Mouse (Mus musculus) intestine, postnatal 0 days (tissue): ENCODE data around the gene Plekhd1. TPM values are rescaled to one million over a fixed set of nuclear protein-coding genes. Genes with fewer than 3 reads are reported as not detected.

Experiments
- ATAC-seq: fragments of 200-750 bp; cut with Nextera tagmentation; 2 replicates; pipeline ENCODE4 v1.8.0; 2017; ENCODE audit warnings: mild to moderate bottlenecking, moderate TSS enrichment, moderate library complexity
- H3K27ac ChIP-seq: fragments of 300-500 bp; sonication (generic); 2 replicates; pipeline ENCODE4 v1.5.1; 2014; ENCODE audit warnings: mild to moderate bottlenecking, low read depth, low read length, moderate library complexity
- H3K27me3 ChIP-seq: fragments of 300-500 bp; sonication (generic); replicated peaks from 2 replicates; pipeline ENCODE4 v1.6.1; 2014; ENCODE audit warnings: low read length, mixed read lengths; ENCODE audit not compliant: control insufficient read depth, insufficient read depth
- H3K36me3 ChIP-seq: fragments of 300-500 bp; sonication (generic); 2 replicates; pipeline ENCODE4 v1.6.1; 2014; ENCODE audit warnings: mild to moderate bottlenecking, moderate library complexity; ENCODE audit not compliant: control insufficient read depth, insufficient read depth
- H3K4me1 ChIP-seq: fragments of 300-500 bp; sonication (generic); replicated peaks from 2 replicates; pipeline ENCODE4 v1.6.1; 2014; ENCODE audit warnings: antibody characterized with exemption, low read length, mixed read lengths; ENCODE audit not compliant: control insufficient read depth, insufficient read depth
- H3K4me2 ChIP-seq: fragments of 300-500 bp; sonication (generic); replicated peaks from 2 replicates; pipeline ENCODE4 v1.6.1; 2014; ENCODE audit warnings: low read depth, mild to moderate bottlenecking, moderate library complexity
- H3K4me3 ChIP-seq: fragments of 300-500 bp; sonication (generic); 2 replicates; pipeline ENCODE4 v1.5.1; 2014; ENCODE audit warnings: low read depth, low read length
- H3K9ac ChIP-seq: fragments of 300-500 bp; sonication (generic); 2 replicates; pipeline ENCODE4 v1.6.1; 2014; ENCODE audit warnings: mild to moderate bottlenecking, low read depth, low read length
- H3K9me3 ChIP-seq: fragments of 300-500 bp; sonication (generic); 2 replicates; pipeline ENCODE4 v1.6.1; 2016; ENCODE audit warnings: mixed run types; ENCODE audit not compliant: control insufficient read depth
- CTCF ChIP-seq: sonication (generic); IDR thresholded peaks from 2 replicates; pipeline ENCODE4 v1.5.1; 2016; ENCODE audit warnings: low read depth, mild to moderate bottlenecking, control low read depth, antibody characterized with exemption, moderate library complexity
- WGBS: fragments of 180-500 bp; shearing (Covaris S2); extraction: QIAGEN DNeasy Blood & Tissue Kit; methylation state at CpG from one replicate; pipeline ENCODE4 v1.1.7; 2014; 5-methylcytosine and 5-hydroxymethylcytosine counted together
- polyA plus RNA-seq: library from polyadenylated mRNA; unstranded; fragments of >200 nt; fragmentation: Nextera tagmentation; extraction: Ambion mirVana; gene quantifications from 2 replicates; pipeline ENCODE4 v1.2.1, GENCODE M21; 2015

Gene Plekhd1
- polyA plus RNA-seq, 1 experiment from 2014 or later: 1.5 TPM

- Histone ChIP-seq H3K27me3 (no peaks in the 10 kb centered on the region), H3K4me3 (peak overlapping the region; percentile 39), H3K36me3 (no peaks in the 10 kb centered on the region), H3K27ac (no peak overlapping the region), H3K9ac (no peak overlapping the region; the same call in 1 of the 2 replicates), H3K9me3 (no peaks in the 10 kb centered on the region), H3K4me1 (0 out of 2 replicates have a peak, but pooled peaks cover 15% of the 10 kb centered on the region), H3K4me2 (peak overlapping the region; percentile 79)
- WGBS: 11% methylated on average over 12 of the region's 12 CpGs
- no peak for TF ChIP-seq CTCF
- peak; percentile 73 for ATAC-seq
Measured at GRCm38 (mm10) chr12:80691671-80692091, 710 bp upstream of the Plekhd1 start.

- Histone ChIP-seq H3K27ac (no peak overlapping the region), H3K4me2 (no peak overlapping the region; the same call in 1 of the 2 replicates), H3K27me3 (no peaks in the 10 kb centered on the region), H3K9me3 (no peaks in the 10 kb centered on the region), H3K36me3 (no peaks in the 10 kb centered on the region), H3K4me1 (0 out of 2 replicates have a peak, but pooled peaks cover 8% of the 10 kb centered on the region), H3K4me3 (no peak overlapping the region), H3K9ac (no peak overlapping the region)
- peak; percentile 35; the same call in 1 of the 2 replicates for ATAC-seq
- 25% methylated on average over 2 of the region's 2 CpGs for WGBS
- TF ChIP-seq CTCF: no peak
Measured at GRCm38 (mm10) chr12:80693700-80694099, 1.3 kb downstream of the Plekhd1 start.

DNA sequence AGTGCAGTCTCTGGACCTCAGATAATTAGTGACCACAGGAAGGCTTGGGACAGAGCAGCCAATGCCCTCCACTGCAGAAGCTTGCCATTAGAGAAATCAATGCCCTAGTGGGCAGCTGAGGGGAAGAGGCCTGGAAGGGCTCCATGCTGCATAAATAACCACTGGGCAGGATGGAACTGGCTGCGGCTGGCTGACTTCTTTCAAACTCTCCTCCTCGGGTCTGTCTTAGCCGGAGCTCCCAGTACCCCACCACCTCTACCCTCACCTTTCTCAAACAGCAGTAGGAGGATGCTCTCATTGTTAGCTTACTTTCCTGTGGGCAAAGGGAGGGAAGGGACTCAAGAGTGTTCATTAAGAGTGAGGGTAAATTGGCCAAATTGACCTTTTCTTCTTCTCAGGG is 2.6 kb downstream of the Plekhd1 start:
- Histone ChIP-seq H3K4me1 (0 out of 2 replicates have a peak, but pooled peaks cover 8% of the 10 kb centered on the region), H3K27me3 (no peaks in the 10 kb centered on the region), H3K36me3 (no peaks in the 10 kb centered on the region), H3K27ac (no peak overlapping the region), H3K4me3 (no peak overlapping the region), H3K9me3 (no peaks in the 10 kb centered on the region), H3K9ac (no peak overlapping the region), H3K4me2 (no peak overlapping the region)
- ATAC-seq: no peak
- WGBS: 78% methylated on average over 3 of the region's 3 CpGs
- TF ChIP-seq CTCF: no peak

- H3K36me3 ChIP-seq: no peaks in the 10 kb centered on the region
- TF ChIP-seq CTCF: peak; percentile 37
- H3K4me1 ChIP-seq: 0 out of 2 replicates have a peak, but pooled peaks cover under 1% of the 10 kb centered on the region
- ATAC-seq: no peak
- H3K27ac ChIP-seq: no peak overlapping the region
- no peak overlapping the region for H3K4me2 ChIP-seq
- H3K9ac ChIP-seq: no peak overlapping the region
- WGBS: 79% methylated on average over 5 of the region's 5 CpGs
- no peaks in the 10 kb centered on the region for H3K27me3 ChIP-seq
- no peak overlapping the region for H3K4me3 ChIP-seq
- H3K9me3 ChIP-seq: no peaks in the 10 kb centered on the region
Measured at GRCm38 (mm10) chr12:80698526-80699143, 6.2 kb downstream of the Plekhd1 start.

GRCm38 (mm10) chr12:80699144-80699531 is 6.7 kb downstream of the Plekhd1 start:
- no peak overlapping the region for H3K4me3 ChIP-seq

DNA sequence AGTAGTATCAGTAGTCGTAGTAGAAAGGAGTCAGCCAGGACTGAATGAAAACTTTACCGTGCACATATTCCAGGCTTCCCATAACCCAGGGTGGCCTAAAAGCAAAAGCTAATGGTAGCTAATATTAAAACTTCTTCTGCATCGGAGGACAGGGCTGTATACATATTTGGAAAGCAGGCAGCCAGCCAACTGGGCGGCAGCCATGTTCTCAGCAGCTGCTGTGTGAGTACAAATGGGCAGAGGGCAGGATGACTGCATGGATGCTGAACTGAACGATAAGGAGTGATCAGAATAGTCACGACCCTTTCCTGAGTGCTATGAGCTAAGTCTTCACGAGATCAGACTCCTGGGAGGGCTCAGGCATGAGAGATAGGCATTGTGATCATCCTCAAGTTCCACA is 8.9 kb downstream of the Plekhd1 start:
- no peak overlapping the region for H3K4me2 ChIP-seq
- H3K9ac ChIP-seq: no peak overlapping the region
- no peak for TF ChIP-seq CTCF
- WGBS: 56% methylated on average over 7 of the region's 7 CpGs
- no peaks in the 10 kb centered on the region for H3K36me3 ChIP-seq
- H3K4me1 ChIP-seq: no peaks in the 10 kb centered on the region
- no peak overlapping the region for H3K4me3 ChIP-seq
- H3K27ac ChIP-seq: no peak overlapping the region
- H3K27me3 ChIP-seq: no peaks in the 10 kb centered on the region
- H3K9me3 ChIP-seq: no peaks in the 10 kb centered on the region
- no peak for ATAC-seq

More at GRCm38 (mm10) chr12:80699144-80699531, 6.7 kb downstream of the Plekhd1 start:
- 79% methylated on average over 2 of the region's 2 CpGs for WGBS
- no peak for TF ChIP-seq CTCF
- Histone ChIP-seq H3K4me2 (no peak overlapping the region), H3K9ac (no peak overlapping the region), H3K27ac (no peak overlapping the region), H3K36me3 (no peaks in the 10 kb centered on the region), H3K4me1 (no peaks in the 10 kb centered on the region), H3K9me3 (no peaks in the 10 kb centered on the region), H3K27me3 (no peaks in the 10 kb centered on the region)
- no peak for ATAC-seq
